Mouse (Mus musculus) heart, postnatal 14 days (tissue): ENCODE results near the gene Gm28051. TPM values are rescaled to one million over a fixed set of nuclear protein-coding genes. Genes with fewer than 3 reads are reported as not detected.
A peak's percentile ranks its signal among the peaks of the same experiment; 100 is the strongest.

Experiments
- DNase-seq, 2 experiments: peaks; one replicate each; pipeline ENCODE4 v3.0.0; 2021 to 2022
- intact Hi-C: fragments of 180-260 bp; cut with DNase I; formaldehyde crosslinking; loops from one replicate; pipeline ENCODE4 v1.15.1; 2025
- total RNA-seq, 2 experiments: library from RNA; stranded (reverse); gene quantifications; 2 replicates each; pipeline ENCODE4 v1.2.3; 2021

Gm28051 gene
- total RNA-seq, 2 experiments from 2014 or later: not detected

DNA sequence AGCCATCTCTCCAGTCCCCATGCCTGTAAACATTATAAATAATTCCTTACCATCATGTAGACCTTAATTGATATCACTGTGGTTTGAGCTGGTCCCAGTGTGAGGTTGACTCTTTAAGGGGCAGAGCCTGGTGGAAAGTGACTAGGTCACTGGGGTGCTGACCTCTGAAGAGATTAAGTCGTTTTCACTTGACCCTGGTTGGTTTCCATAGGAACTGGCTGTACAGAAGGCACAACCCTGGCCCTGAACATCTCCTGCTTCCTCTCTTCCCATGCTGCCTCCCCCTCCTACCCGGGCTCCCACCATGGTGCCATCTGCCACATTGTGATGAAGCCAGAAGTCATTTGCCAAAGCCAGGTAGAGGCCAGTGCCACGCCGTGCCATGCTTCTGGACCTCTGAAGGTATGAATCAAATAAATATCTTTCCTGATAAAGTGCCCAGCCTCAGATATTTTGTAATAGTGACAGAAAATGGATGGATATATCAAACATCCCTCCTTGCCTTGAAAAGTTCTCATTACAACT, 46.7 kb downstream of the Gm28051 start:
- DNase-seq: no peak
- intact Hi-C loops: no loop called here

DNA sequence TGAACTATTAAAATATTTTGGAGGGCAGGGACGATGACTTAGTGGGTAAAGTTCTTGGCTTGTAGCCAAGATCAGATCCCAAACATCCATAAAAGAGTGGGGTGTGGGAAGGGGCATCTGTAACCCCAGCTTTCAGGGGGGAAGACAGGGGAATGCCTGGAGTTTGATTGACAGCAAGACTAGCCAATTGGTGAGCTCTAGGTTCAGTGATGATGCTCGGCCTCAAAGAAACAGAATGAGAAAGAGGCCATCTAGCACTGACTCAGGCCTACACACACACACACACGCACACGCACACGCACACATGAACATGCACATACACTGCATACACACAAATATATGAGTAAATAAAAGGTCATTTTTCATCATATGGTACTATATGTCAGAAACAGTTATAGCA, 47.7 kb downstream of the Gm28051 start:
- DNase-seq: no peak
- intact Hi-C loops: loop anchor here (2.0 kb wide), 1 partner anchor 187 kb away; no protein-coding TSS in a partner anchor

DNA sequence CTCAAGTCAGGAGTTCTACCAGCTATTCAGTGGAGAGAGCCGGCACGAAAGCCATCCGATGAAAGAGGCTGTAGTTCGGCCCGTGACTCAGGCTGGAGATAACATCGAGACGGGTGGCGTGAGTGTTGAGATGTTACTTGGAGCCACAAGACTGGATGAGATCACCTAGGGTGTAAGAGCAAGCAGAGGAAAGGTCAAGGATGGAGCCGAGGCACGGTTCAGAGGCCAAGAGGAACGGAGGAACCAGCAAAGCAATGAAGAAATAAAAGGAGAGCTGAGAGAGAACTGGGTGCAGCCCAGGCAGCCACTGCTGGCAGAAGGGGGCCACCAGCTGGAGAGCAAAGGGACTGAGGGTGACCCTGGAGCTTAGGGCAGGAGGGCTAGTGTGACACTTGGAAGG, 49.3 kb downstream of the Gm28051 start:
- DNase-seq: peak; percentile 31 to 63
- intact Hi-C loops: loop anchor here (2.0 kb wide), 1 partner anchor 185 kb away; no protein-coding TSS in a partner anchor

DNA sequence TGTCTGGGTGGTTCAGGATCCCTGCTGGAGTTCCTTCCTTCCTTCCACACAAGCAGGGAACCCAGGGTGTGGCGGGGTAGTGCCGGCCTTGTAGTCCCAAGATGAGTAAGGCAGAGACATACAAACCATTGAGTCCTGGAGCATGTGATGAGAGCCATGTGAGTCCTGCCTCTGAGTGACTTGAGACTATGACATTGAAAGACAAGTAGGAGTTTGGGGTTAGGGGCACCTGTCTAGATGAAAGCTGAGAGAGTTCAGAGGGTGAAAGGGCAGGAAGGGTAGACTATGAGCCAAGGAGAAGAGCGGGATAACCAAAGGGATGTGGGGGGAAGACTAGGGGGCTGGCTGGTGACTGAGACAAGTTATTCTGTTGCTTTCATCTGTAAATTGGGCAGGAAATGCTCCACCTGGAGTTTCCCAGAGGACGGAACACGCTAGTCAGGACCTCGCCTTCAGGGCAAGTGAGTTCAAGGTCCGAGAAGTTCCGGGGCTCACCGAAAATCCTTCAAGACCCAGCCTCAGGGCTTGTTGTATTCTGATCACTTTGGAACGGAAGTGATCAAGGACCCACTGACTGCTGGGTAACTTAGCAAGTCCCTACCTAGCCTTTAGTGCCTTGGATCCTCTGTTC, 50.6 kb downstream of the Gm28051 start:
- intact Hi-C loops: no loop called here
- DNase-seq: no peak

DNA sequence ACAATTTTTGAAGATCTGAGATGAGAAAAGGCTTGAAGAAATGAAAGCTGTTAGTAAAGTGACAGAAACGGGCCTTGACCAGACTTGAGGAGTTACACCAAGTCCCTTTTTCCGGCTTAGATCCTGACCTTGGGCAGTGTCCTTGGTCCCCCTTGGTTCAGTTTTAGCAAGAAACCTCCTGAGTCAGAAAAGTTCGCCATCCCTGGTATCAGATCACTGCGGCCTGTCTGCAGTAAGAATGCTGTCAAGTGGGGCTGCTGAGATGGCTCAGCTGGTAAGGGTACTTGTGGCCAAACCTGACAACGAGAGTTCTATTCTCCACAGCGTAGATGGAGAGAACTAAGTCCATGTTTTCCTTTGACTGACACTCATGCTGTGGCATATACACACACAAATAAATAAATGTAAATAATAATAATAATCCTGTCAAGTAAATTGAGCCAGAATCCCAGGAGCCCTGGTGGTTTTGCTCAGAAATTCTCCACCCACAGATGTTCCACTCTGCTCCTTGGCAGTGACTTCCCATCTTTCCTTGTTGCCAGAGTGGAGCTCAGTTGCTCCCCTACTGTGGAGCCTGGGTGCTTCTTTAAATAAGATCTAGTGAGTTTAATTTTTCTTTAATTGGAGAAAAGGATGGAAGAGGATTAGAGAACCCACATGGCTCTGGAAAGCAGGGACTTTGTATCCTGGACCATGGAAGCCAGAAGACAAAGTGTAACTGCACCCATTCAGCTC, 51.5 kb downstream of the Gm28051 start:
- no peak for DNase-seq
- intact Hi-C loops: loop anchor here (2.0 kb wide), 1 partner anchor 127 kb away; no protein-coding TSS in a partner anchor

DNA sequence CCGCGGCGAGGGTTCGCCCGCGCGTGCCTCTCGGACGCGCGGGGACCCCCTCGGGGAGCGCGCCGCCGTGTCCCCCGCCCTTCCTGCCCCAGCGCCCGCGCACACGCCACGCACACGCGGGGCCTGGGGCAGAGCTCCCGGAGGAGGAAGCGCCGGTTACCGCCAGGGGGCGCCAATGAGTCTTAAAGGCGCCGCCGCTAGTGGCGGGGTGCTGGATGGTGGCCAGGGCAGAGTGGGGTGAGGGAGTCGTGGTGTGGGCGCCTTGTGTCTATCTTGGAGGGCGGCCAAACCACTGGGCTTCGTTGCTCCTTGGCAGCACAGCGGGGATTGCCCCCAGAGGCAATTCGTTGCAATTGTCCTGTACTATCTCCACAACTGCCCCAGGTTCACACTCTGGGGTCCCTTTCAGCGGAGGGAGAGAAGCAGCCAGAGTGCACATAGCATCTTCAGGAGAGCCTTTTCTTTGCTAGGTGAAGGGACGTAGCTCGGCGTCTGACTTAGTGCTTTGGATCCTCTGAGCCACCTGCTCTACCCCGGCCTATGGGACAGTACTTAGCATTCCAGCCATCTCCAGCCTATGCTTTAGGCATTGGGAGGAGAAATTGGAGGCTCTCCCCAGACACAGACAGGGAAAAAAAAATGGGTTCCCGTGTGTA, 52.2 kb downstream of the Gm28051 start:
- peak; percentile 92 to 93 for DNase-seq
- intact Hi-C loops: loop anchor here (2.0 kb wide), 1 partner anchor 127 kb away; no protein-coding TSS in a partner anchor

DNA sequence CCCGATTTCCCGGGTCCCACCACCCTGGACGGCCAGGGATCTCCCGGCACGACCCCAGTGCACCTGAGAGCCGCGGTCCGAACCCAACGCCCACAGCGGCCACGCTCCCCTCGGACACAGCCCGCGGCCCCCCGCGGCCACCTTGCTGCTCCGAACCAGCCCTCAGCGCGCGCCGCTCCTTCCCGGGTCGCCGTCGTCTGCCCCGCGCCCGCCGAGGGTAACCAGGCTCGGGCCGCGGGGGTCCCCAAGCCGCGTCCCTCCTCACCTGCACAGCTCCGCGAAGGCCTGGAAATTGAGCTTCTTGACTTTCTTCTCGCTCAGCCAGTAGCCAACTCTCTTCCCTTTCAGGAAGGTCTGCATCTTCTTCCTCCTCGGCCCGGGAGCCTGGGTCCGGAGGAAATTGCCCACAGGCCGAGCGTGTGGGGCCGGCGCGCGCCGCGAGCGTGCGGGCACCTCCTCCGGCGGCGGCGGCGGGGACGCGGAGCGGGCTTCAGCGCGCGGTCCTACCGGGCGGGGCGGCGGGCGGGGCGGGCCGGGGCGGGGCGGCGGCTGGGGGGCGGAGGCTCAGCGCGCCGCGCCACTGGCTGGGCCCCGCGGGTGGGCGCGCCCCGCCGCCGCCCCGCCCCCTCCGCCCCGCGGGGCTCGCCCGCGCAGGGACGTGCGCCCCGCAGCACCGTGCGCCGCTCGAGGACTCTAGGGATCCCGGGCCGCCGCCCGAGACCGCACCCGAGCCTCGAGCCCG, 52.9 kb downstream of the Gm28051 start, which contains the start of gene Itpk1:
Gene Itpk1, minus strand, starts transcription at position 474 of the 742 bp plus-strand sequence.
- intact Hi-C loops: loop anchor here (2.0 kb wide), 1 partner anchor 126 kb away; no protein-coding TSS in a partner anchor

DNA sequence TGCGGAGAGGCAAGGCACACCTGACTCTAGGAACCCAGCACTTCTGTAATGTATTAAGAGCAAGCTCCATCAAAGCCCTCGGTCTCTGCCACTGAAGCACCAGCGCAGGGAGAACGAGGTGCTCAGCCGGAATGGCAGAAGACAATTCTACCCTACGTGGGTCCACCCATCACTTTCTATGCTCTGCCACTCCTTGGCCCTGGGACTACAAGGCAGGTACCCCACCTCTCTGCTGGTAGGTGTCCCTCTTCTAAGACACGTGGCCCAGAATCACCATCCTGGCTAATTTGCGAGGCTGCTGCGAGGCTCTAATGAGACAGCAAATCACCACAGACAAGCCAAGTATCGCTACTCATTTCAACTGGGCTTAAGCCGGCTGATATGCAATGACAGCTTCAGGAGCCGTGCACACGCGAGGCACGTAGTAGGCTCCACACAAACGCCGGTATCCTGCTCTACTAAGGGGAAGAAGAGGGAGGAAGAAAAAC, 53.6 kb downstream of the Gm28051 start:
- DNase-seq: no peak
- intact Hi-C loops: loop anchor here (2.0 kb wide), 2 partner anchors 21 to 125 kb away; no protein-coding TSS in a partner anchor

More for the DNA sequence above, 52.9 kb downstream of the Gm28051 start, which contains the start of gene Itpk1:
- DNase-seq: peak; percentile 67 to 77

DNA sequence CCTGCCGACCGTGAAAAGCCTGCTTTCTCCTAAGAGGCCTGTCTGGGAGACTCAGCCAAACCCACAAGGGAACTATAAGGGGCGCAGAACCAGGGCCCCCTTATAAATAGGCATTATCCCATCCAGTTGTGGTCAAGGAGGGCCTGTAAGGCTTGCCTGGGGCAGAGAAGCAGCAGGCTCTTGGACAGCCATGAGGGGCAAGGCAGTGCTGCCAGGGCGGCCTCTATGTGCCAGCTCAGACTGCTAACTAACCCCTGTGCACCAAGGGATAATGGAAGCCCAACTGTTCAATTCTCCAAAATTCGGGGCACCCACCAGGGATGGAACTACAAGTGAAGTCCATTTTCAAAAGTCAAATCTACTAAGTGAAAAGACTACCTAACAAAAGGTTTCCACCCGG, 54.1 kb downstream of the Gm28051 start:
- intact Hi-C loops: loop anchor here (2.0 kb wide), 1 partner anchor 21 kb away; no protein-coding TSS in a partner anchor
- DNase-seq: no peak

DNA sequence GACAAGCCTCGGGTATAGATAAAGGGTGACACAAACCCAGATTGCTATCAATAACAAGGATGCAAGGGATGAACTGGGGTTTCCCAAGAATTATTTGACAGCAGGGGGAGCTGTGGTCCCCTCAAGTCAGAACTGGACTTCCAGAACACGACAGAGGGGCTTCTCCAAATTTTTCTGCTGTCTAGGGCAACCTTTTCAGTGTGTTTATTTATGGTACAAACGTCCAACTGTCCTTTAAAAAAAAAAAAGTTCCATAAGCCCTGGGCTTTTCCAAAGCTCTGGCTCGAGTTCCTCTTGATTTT, 54.5 kb downstream of the Gm28051 start:
- peak; percentile 30 to 47 for DNase-seq
- intact Hi-C loops: loop anchor here (2.0 kb wide), 1 partner anchor 20 kb away; no protein-coding TSS in a partner anchor

DNA sequence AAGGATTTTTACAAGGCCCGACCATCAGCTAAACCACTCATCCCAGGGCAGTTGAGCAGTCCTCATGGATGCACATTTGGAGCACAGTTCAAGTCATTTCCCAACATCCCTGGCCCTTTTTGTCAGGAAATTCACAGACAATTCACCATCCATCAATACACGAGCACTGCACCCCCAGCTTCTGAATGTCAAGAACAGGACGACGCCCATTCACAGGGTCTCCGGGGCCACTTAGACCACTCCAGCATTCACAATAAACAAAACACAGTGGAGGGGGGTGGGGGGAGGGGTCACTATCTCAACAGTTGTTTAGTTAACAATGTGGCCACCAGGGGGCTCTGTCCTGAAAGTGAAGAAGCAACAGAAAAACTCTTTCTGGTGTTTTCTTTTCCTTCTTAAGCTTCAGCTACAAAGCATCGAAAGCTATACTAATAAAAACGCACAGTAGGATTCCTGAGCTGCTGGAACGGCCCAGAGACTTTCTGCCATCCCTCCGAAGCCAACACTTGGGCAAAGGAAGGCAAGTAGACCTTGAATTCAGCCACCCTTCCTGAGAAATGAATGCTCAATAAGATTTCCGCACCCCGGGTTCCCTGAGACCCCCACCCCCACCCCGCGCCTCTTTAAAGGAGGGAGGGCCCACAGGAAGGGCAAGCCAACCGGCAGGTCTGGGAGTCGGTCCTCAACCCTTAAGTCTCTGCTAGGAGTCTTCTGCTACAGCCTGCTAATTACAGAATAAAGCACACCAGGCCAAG, 55.0 kb downstream of the Gm28051 start:
- intact Hi-C loops: loop anchor here (2.0 kb wide), 1 partner anchor 20 kb away; no protein-coding TSS in a partner anchor
- DNase-seq: peak; percentile 79 to 91

DNA sequence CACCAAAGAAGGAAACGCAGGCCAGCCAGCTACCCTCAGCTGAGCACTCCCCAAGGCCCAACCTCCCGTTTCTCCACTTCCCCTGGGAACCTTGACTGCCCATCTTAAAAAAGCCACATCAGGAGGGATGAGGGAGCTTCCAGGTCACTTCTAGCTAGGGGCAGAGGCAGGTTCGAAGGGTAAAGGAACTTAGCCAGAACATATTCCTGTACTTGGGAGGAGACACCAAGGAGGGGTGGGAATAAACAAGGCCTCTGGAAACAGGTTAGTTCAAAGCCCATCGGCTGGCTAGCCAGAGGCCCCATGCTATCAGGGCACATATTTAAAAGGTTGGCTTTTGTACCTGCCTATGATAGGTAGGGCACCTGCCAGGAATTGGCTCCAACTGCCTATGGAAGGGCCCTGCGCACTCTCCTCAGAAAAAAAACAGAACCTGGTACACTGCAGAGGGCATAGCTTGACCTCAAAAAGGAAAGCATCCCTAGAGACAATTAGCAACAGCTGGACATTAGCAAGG, 55.8 kb downstream of the Gm28051 start:
- intact Hi-C loops: loop anchor here (2.0 kb wide), 1 partner anchor 19 kb away; no protein-coding TSS in a partner anchor
- no peak for DNase-seq

DNA sequence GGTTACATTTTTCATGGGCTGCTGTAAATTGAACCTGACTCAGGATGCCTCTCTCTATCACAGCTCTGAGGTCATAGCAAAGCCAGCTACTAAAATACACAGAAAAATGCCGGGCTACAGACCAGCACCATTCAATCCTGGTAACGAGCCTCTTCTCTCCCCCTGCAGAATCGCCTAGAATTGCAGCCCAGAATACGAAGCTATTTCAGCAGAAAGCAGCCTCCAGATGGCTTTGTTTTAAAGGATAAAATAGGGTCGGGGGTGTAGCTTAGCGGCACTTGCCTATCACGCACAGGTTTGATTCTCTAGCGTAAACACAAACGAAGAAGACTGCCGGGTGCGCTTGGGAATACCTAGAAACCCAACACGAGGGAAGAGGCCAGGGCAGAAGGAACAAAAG, 57.1 kb downstream of the Gm28051 start:
- intact Hi-C loops: no loop called here

DNA sequence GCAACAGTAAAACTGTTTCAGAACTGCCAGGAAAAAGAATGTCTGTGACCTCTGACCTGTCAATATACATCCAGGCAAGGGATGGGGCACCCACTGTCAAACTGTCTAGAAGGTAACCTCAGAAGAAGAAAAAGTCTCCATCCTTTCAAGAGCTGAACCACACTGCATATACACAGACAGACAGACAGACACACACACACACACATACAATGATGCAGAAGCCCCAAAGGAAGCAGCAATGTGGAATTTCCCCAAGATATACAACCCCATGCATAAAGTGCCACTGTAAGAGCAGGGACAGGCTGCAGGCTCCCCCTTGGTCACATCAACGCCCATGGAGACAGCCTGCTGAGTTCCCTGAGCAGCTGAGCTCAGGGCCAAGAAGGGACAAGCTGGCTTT, 58.4 kb downstream of the Gm28051 start:
- intact Hi-C loops: no loop called here

More for the DNA sequence above, 57.1 kb downstream of the Gm28051 start:
- no peak for DNase-seq

DNA sequence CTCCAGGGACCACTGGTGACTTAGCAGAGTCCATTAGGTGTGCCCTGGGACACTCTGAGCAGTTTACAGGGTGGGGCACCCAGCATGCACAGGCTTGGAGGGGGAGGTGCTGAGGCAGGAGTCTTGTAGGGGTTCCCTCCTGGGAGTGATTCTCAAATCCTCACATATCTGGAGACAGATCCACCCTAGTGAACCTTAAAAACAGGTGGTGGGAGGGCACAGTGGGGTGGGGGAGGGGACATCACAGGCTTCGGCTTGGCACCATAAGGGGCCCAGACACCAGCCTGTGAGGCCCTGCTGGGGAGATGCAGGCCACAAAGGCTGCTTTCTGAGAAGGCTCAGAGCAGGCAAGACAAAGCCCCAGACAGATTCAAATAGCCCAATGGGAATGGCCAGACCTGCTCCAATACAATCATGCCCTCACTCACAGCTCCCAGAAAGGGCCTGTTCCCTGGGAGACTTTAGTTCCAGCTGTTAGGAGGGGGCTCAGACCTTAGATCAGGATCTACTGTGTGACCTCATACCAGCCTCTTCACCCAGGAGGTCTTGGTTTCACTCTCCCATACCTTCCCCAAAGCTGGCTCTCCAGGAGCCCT, 59.4 kb downstream of the Gm28051 start:
- intact Hi-C loops: no loop called here
- no peak for DNase-seq

More for the DNA sequence above, 58.4 kb downstream of the Gm28051 start:
- no peak for DNase-seq

DNA sequence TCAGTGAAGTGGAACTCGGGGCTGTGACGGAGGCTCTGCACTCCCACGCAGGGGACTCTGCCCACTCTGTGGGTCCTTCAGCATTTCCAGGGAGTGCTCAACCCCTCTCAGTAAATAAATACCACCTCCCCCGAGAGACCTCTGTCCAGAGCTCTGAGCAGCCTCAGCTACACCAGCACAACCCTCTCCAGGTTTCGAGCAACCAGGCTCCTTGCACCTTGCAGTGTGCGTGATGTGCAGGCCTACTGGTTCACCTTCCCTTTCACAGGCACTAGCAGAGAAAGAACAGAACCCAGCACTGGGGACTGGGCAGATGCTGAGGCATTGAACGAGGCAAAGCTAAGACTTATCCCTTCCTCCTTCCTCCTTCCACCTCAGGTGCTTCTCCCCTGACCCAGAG, 60.2 kb downstream of the Gm28051 start:
- intact Hi-C loops: no loop called here

DNA sequence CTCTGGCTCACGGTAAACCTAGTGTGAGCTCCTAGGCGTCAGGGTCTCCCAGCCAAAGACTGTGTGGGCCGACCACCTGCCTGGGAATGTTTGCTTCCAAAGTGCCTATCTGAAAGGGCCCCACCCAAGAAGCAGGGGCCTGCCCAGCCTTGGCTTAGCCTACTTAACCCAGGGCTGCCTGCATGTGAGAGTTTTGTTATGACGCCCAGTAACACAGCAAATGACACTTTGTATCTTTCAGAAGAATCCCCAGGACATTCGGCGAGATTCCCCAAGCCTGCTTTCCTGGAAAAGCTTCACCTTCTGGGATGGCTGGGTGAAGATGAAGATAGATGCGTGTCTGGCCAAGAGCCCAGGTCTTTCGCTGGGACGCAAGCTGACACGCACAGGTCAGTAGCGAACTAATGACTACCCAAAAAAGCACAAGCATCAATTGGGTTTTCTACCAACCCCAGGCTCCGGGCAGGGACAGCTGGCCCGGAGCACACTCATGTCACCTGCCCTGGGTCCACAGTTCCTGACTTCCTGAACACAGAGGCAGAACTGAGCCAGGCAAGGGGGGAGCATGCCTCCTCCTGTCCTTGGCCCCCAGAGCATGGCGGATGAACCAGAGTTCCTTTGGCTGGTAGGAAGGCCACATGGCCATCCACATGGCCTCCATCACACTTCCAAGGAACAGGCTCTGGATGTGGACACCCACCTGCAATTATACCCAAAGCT, 60.8 kb downstream of the Gm28051 start:
- intact Hi-C loops: no loop called here
- no peak for DNase-seq

More for the DNA sequence above, 60.2 kb downstream of the Gm28051 start:
- no peak for DNase-seq
